Mouse (Mus musculus) c-Kit-positive CD71-positive TER-119-negative erythroid progenitor cells, embryonic 14.5 days (primary cell): ENCODE results near the gene Xdh.

ENCODE experiments used
- DNase-seq: peaks from one replicate; pipeline ENCODE4 v3.0.0-alpha.2; 2013; ENCODE audit warnings: low read depth

Gene Xdh

GRCm38 (mm10) chr17:73942268-73942962 is 7.6 kb downstream of the Xdh start:
- no peak for DNase-seq

GRCm38 (mm10) chr17:73941816-73942215 is 8.2 kb downstream of the Xdh start:
- no peak for DNase-seq

- DNase-seq = no peak
Observed at GRCm38 (mm10) chr17:73937073-73937472, 12.9 kb downstream of the Xdh start.

GRCm38 (mm10) chr17:73935163-73935562 is 14.8 kb downstream of the Xdh start:
- no peak for DNase-seq

GRCm38 (mm10) chr17:73934281-73934680 is 15.7 kb downstream of the Xdh start:
- DNase-seq = no peak

- DNase-seq = no peak
Observed at GRCm38 (mm10) chr17:73933616-73934015, 16.4 kb downstream of the Xdh start.

GRCm38 (mm10) chr17:73932497-73933059 is 17.4 kb downstream of the Xdh start:
- no peak for DNase-seq

- DNase-seq = no peak
Observed at GRCm38 (mm10) chr17:73919520-73919919, 30.5 kb downstream of the Xdh start.

GRCm38 (mm10) chr17:73918944-73919381 is 31.0 kb downstream of the Xdh start:
- DNase-seq = no peak

- DNase-seq = no peak
Observed at GRCm38 (mm10) chr17:73918138-73918537, 31.9 kb downstream of the Xdh start.

GRCm38 (mm10) chr17:73917713-73918112 is 32.3 kb downstream of the Xdh start:
- no peak for DNase-seq

GRCm38 (mm10) chr17:73914730-73915129 is 35.3 kb downstream of the Xdh start:
- DNase-seq = no peak

- no peak for DNase-seq
Observed at GRCm38 (mm10) chr17:73906076-73906475, 43.9 kb downstream of the Xdh start.

- no peak for DNase-seq
Observed at GRCm38 (mm10) chr17:73905043-73905750, 44.8 kb downstream of the Xdh start.

GRCm38 (mm10) chr17:73903121-73903520 is 46.9 kb downstream of the Xdh start:
- DNase-seq = no peak

GRCm38 (mm10) chr17:73902234-73902636 is 47.8 kb downstream of the Xdh start:
- no peak for DNase-seq

- DNase-seq = no peak
Observed at GRCm38 (mm10) chr17:73894399-73894798, 55.6 kb downstream of the Xdh start.

- no peak for DNase-seq
Observed at GRCm38 (mm10) chr17:73893822-73894221, 56.2 kb downstream of the Xdh start.

- DNase-seq = no peak
Observed at GRCm38 (mm10) chr17:73893207-73893606, 56.8 kb downstream of the Xdh start.

- no peak for DNase-seq
Observed at GRCm38 (mm10) chr17:73891590-73891989, 58.4 kb downstream of the Xdh start.

GRCm38 (mm10) chr17:73886071-73886785 is 63.8 kb downstream of the Xdh start:
- no peak for DNase-seq

- no peak for DNase-seq
Observed at GRCm38 (mm10) chr17:73883332-73883731, 66.7 kb downstream of the Xdh start.

GRCm38 (mm10) chr17:73882194-73882593 is 67.8 kb downstream of the Xdh start:
- peak; percentile 56 for DNase-seq
